8 mouse cellular contexts compared by ENCODE assay signal in the genomic region with DNA sequence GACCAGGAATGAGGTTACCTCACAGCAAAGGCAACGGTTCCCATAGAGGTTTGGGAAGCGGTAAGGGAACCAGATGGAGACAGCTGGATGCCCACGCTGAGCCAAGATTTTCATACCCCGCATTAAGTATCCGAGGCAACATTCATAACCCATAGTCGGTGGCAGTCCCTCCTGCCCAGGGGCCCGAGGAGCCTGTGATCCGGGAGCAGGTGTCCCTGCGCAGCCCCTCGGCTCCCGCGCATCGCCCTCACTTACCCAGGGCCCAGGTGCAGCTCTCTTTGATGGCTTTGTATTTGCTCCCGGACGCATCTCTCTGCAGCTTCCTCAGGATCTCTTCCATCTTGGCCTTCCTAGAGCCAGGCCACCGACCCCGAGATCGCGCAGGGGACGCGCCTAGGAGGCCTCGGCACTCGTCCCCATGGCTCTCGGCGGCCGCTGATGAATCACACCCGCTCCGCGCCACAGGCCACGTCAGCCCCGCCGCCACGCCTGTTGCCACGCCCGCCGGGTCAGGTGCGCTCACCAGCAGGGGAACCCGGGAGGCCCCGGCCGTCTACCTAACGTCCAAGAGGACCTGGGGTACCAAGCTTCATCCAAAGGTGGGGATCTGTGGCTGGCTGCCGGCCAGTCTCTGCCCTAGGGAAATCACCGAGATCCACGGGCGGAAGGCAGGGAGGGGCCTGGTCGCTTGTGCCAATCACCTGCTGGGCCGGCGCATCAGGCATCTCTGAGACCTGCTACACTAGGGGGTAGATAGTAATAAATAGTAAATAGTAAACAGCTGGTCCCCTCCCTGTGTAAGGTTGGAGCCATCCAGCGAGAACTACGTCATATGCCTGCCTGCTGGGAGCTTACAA. TPM values are rescaled to one million over a fixed set of nuclear protein-coding genes. Genes with fewer than 3 reads are reported as not detected.
DNase-seq lines count a peak whose midpoint lies in the region; ATAC-seq lines count a peak whose summit lies in the region.

A gene (minus strand): TSS at position 664 of the 857 bp plus-strand sequence.

- peak; percentile 84 for ATAC-seq in embryonic facial prominence, embryonic 15.5 days (ENCODE audit: insufficient number of reproducible peaks, low FRiP score, low TSS enrichment, low read depth)
- ATAC-seq in heart, embryonic 12.5 days (ENCODE audit: insufficient number of reproducible peaks, low FRiP score): peak; percentile 36; the same call in 1 of the 2 replicates
- peak; percentile 81 for ATAC-seq in kidney, embryonic 14.5 days (ENCODE audit: low FRiP score, low TSS enrichment)
- ATAC-seq in limb, embryonic 11.5 days (ENCODE audit: insufficient number of reproducible peaks, low FRiP score, low TSS enrichment, low read depth): peak; percentile 39

- H3K36me3 ChIP-seq in embryonic facial prominence, embryonic 15.5 days: no peaks in the 10 kb centered on the region
- no peaks in the 10 kb centered on the region for H3K36me3 ChIP-seq in heart, embryonic 12.5 days
- no peaks in the 10 kb centered on the region for H3K36me3 ChIP-seq in kidney, embryonic 14.5 days (ENCODE audit: control insufficient read depth, insufficient read depth, low read length)
- no peaks in the 10 kb centered on the region for H3K36me3 ChIP-seq in limb, embryonic 11.5 days (ENCODE audit: control insufficient read depth, insufficient read depth, low read length)
- no peaks in the 10 kb centered on the region for H3K36me3 ChIP-seq in midbrain, embryonic 10.5 days
- no peaks in the 10 kb centered on the region for H3K36me3 ChIP-seq in splenic B cell, adult 2 months (ENCODE audit: control insufficient read depth, insufficient read depth, low read length, poor library complexity, severe bottlenecking)

- H3K9me3 ChIP-seq in embryonic facial prominence, embryonic 15.5 days (replicated peaks): no peaks in the 10 kb centered on the region
- H3K9me3 ChIP-seq in heart, embryonic 12.5 days (replicated peaks): no peaks in the 10 kb centered on the region
- H3K9me3 ChIP-seq in kidney, embryonic 14.5 days (ENCODE audit: control insufficient read depth, low read length): no peaks in the 10 kb centered on the region
- H3K9me3 ChIP-seq in limb, embryonic 11.5 days (ENCODE audit: control insufficient read depth, low read length): no peaks in the 10 kb centered on the region
- H3K9me3 ChIP-seq in midbrain, embryonic 10.5 days (replicated peaks): no peaks in the 10 kb centered on the region

- H3K27me3 ChIP-seq in embryonic facial prominence, embryonic 15.5 days: peaks cover 6% of the 10 kb centered on the region; the same call in 1 of the 2 replicates
- peaks cover 24% of the 10 kb centered on the region for H3K27me3 ChIP-seq in heart, embryonic 12.5 days (replicated peaks)
- H3K27me3 ChIP-seq in kidney, embryonic 14.5 days (ENCODE audit: control insufficient read depth, insufficient read depth, low read length): peaks cover 2% of the 10 kb centered on the region; the same call in 1 of the 2 replicates
- H3K27me3 ChIP-seq in limb, embryonic 11.5 days (ENCODE audit: control insufficient read depth, insufficient read depth, low read length): peaks cover 7% of the 10 kb centered on the region
- peaks cover 38% of the 10 kb centered on the region for H3K27me3 ChIP-seq in midbrain, embryonic 10.5 days (ENCODE audit: low read depth, poor library complexity, severe bottlenecking)
- H3K27me3 ChIP-seq in splenic B cell, adult 2 months (ENCODE audit: control insufficient read depth, insufficient read depth, low read length, poor library complexity, severe bottlenecking): no peaks in the 10 kb centered on the region

- peak within 1 kb of the TSS; percentile 53 for H3K4me3 ChIP-seq in embryonic facial prominence, embryonic 15.5 days (replicated peaks)
- peak within 1 kb of the TSS; percentile 54 for H3K4me3 ChIP-seq in heart, embryonic 12.5 days
- H3K4me3 ChIP-seq in kidney, embryonic 14.5 days (ENCODE audit: low read length): peak within 1 kb of the TSS; percentile 51
- peak within 1 kb of the TSS; percentile 43 for H3K4me3 ChIP-seq in limb, embryonic 11.5 days (ENCODE audit: low read depth, low read length)
- peak within 1 kb of the TSS; percentile 73 for H3K4me3 ChIP-seq in midbrain, embryonic 10.5 days

- H3K4me2 ChIP-seq in embryonic facial prominence, embryonic 15.5 days (replicated peaks): peak within 1 kb of the TSS; percentile 93
- peak within 1 kb of the TSS; percentile 80 for H3K4me2 ChIP-seq in heart, embryonic 12.5 days
- H3K4me2 ChIP-seq in kidney, embryonic 14.5 days (replicated peaks; ENCODE audit: low read depth, low read length): peak within 1 kb of the TSS; percentile 74
- H3K4me2 ChIP-seq in limb, embryonic 11.5 days (ENCODE audit: low read depth, severe bottlenecking): peak within 1 kb of the TSS; percentile 93

- peak; percentile 12 for DNase-seq in ovary, postnatal 10 days (ENCODE audit: low spot score)
- DNase-seq in ovary, adult 18-20 months (ENCODE audit: low spot score): no peak
- DNase-seq in limb, embryonic 11.5 days (ENCODE audit: low spot score): peak; percentile 68
- peak; percentile 56 for DNase-seq in midbrain, embryonic 10.5 days (ENCODE audit: low spot score)
- peak; percentile 1 for DNase-seq in splenic B cell, adult 2 months (ENCODE audit: low read depth, low spot score)

- 0 out of 2 replicates have a peak within 1 kb of the TSS, but pooled peaks have one; percentile 9 for H3K9ac ChIP-seq in embryonic facial prominence, embryonic 15.5 days
- peak within 1 kb of the TSS; percentile 49 for H3K9ac ChIP-seq in heart, embryonic 12.5 days
- H3K9ac ChIP-seq in kidney, embryonic 14.5 days (ENCODE audit: low read depth, low read length): peak within 1 kb of the TSS; percentile 49
- no peak within 1 kb of the TSS; the same call in 1 of the 2 replicates for H3K9ac ChIP-seq in limb, embryonic 11.5 days (ENCODE audit: low read length)

- no peak within 1 kb of the TSS for H3K27ac ChIP-seq in embryonic facial prominence, embryonic 15.5 days (replicated peaks)
- H3K27ac ChIP-seq in heart, embryonic 12.5 days (ENCODE audit: poor library complexity, severe bottlenecking): no peak within 1 kb of the TSS
- no peak within 1 kb of the TSS for H3K27ac ChIP-seq in kidney, embryonic 14.5 days (ENCODE audit: low read depth, low read length)
- no peak within 1 kb of the TSS for H3K27ac ChIP-seq in limb, embryonic 11.5 days (replicated peaks; ENCODE audit: low read depth, low read length)
- H3K27ac ChIP-seq in midbrain, embryonic 10.5 days (replicated peaks): peak within 1 kb of the TSS; percentile 80

- peaks cover 8% of the 10 kb centered on the region for H3K4me1 ChIP-seq in embryonic facial prominence, embryonic 15.5 days
- H3K4me1 ChIP-seq in heart, embryonic 12.5 days (replicated peaks): 0 out of 2 replicates have a peak, but pooled peaks cover 3% of the 10 kb centered on the region
- H3K4me1 ChIP-seq in kidney, embryonic 14.5 days (ENCODE audit: control insufficient read depth, insufficient read depth, low read length): no peaks in the 10 kb centered on the region
- no peaks in the 10 kb centered on the region for H3K4me1 ChIP-seq in limb, embryonic 11.5 days (ENCODE audit: control insufficient read depth, insufficient read depth, low read length)
- peaks cover 7% of the 10 kb centered on the region for H3K4me1 ChIP-seq in midbrain, embryonic 10.5 days

- WGBS in embryonic facial prominence, embryonic 15.5 days: 1% methylated on average over 50 of the region's 50 CpGs
- 3% methylated on average over 50 of the region's 50 CpGs for WGBS in heart, embryonic 12.5 days
- 1% methylated on average over 50 of the region's 50 CpGs for WGBS in kidney, embryonic 14.5 days
- 3% methylated on average over 50 of the region's 50 CpGs for WGBS in limb, embryonic 11.5 days
- WGBS in midbrain, embryonic 10.5 days: 2% methylated on average over 50 of the region's 50 CpGs

RNA-seq across cellular contexts. Expression of the gene that starts here (rescaled TPM):
- 0.87 and 1.1 TPM in 2 replicates for polyA plus RNA-seq in embryonic facial prominence, embryonic 15.5 days (2015; fragmentation: Nextera tagmentation; extraction: Ambion mirVana)
- 0.57 and 0.69 TPM in 2 replicates for polyA plus RNA-seq in heart, embryonic 12.5 days (2016; fragmentation: Nextera tagmentation; extraction: Ambion mirVana)
- 1.2 and 1.8 TPM in 2 replicates for polyA plus RNA-seq in kidney, embryonic 14.5 days (2014; fragmentation: Nextera tagmentation; extraction: Ambion mirVana)
- polyA plus RNA-seq in limb, embryonic 11.5 days (2014; fragmentation: Nextera tagmentation; extraction: Ambion mirVana): 0.14 and 0.15 TPM in 2 replicates
- polyA plus RNA-seq in midbrain, embryonic 10.5 days (2016; fragmentation: Nextera tagmentation; extraction: Ambion mirVana): 0.49 and 0.88 TPM in 2 replicates

Comparison
In these comparisons a context has a peak if more than half of its experiments do, and no peak if none do; other contexts are left out.
1. Peak in ATAC-seq, H3K4me3 ChIP-seq, H3K9ac ChIP-seq and H3K4me2 ChIP-seq in heart, embryonic 12.5 days; RNA of the gene not detected or under 1 TPM.
2. Peak in DNase-seq, ATAC-seq, H3K4me3 ChIP-seq and H3K4me2 ChIP-seq in limb, embryonic 11.5 days; RNA of the gene not detected or under 1 TPM.
3. Peak in DNase-seq, H3K4me3 ChIP-seq and H3K27ac ChIP-seq in midbrain, embryonic 10.5 days; RNA of the gene not detected or under 1 TPM.